Mouse (Mus musculus) layer of hippocampus, adult 9-11 months (tissue): ENCODE measurements at regions not wholly inside any gene's neighbourhood (a gene's known extent, or its start where the extent isn't known, plus 50 kb on each side); places are given as distances from the start of the nearest gene placed in this dataset.

ENCODE experiments used
- DNase-seq: peaks from one replicate; pipeline ENCODE4 v3.0.0; 2022

DNA sequence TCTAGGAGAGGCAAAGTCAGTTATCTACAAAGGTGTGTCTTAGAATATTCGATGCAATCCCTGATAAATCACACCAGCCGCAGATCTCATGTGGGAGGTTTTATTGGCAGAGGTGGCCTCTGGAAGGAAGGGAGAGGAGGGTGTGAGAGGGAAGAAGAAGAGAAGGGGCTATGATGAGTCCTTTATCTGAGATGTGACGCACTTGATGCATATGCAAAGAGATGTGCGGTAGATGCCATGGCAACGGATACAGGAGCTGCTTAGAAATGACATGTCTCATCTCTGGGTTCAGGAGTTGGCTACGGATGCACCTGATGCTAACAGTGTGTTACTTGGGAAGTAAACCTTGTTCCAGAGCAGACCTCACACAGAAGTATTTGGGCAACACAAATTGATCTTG is 718.6 kb upstream of the Gm21961 start:
- DNase-seq, result peak; percentile 15

DNA sequence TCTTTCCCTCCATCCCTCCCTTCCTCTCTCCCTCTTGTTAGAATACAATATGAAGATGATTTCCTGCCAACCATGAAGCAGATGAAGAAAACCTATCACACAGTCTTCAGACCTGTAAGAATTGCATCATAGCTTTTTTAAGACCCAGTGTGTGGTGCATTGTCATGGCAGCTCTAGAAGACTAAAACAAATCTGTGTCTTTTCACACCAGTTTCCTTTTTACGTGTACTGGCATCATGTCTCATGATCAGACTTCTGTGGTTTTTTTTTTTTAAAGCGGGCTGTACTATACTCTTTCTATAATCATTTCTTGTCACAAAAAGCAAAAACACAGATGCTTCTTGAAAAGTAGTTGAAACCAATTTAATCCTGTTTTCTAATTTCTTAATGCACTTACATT is 716.6 kb upstream of the Gm21961 start:
- DNase-seq, result no peak

DNA sequence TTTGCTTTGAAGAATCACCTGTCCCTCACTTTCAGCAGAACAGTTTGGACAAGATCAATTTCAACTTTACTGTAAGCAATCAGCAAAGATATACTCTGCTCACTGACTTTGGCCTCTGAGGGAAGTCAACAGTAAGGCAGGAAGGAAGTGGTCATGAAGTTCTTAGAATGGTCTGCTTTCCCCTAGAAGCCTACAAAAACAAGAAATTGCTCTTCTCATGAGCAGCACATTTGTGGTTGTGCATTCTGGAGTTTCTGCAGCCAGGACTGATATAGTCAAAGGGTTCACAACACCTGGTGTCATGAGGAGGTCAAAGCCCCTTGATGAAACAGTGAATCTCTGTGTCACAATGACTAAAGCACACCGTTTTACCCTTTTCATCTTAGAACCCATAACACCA is 712.4 kb upstream of the Gm21961 start:
- DNase-seq, result no peak

DNA sequence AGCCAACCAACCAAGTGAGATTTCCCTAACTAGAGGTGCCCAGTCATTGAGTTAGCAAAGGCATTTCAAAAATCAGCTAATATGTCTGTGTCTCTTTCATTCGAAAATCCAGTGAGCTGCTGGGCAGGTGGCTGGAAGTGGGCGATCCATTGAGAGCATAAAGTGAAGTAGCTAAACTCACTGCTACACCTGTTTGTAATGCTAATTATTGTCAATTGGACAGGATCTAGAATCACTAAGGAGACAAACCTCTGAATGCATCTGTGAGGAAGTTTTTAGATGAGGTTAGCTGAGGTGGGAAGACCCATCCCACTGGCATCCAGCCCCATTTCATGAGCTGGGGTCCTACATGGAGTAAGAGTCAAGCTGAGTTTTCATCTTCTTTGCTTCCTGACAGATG is 711.6 kb upstream of the Gm21961 start:
- no peak for DNase-seq

DNA sequence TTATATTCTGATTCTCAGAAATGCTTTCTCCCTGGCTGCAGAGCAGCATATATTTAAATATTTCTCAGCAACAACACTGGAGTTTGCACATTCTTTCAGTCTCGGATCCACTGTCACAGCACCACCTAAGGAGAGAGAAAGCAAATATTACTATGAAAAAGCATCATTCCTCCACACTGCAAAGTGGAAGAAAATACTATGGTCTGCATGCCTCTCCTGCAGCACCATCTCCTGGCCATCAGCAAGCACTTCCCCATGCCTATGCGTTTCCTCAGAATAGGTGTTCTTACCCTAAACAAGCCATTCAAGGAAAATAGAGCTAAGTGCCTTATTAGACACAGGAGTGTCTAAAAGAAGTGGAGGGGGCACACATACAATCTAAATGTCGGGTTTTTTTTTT is 688.9 kb upstream of the Gm21961 start:
- peak; percentile 40 for DNase-seq

DNA sequence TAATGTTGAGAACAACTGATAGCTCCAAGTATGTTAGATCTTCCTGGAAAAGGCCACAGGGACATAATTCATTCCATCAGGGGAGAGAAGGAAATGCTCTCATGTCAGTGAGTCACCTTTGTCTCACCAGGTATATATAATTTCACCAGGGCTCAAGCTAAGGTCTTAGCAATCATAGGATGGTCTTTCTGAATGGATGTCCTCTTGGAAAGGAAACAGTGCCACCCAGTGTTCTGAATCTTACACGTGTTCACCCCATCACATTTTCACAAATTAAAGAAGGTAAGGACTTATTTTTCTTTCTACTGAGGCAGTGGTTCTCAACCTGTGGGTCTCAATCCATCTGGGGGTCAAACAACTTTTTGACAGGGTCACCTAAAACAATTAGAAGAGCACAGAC is 686.8 kb upstream of the Gm21961 start:
- DNase-seq, result no peak

DNA sequence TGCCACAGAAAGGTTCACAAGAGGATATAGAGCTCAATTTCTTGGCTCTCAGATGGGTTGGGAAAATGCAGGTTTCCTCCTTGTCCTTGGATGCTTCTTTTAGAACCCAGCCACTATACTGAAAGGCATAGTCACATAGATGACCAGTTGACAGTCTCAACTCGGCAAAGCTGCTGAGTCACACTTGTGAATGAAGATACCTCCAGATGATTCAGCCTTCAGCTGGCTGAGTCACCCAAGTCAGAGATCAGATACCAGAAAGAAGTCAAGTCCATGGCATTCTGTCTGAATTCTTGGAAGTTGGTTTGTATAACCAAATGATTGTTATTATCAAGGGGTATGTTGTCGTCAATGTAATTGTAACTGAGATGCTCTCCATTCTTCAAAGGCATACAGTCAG is 683.9 kb upstream of the Gm21961 start:
- DNase-seq, result no peak
